Mouse (Mus musculus): ENCODE data around the gene Mei4. TPM values are rescaled to one million over a fixed set of nuclear protein-coding genes. Genes with fewer than 3 reads are reported as not detected.

Mei4 gene
- 0.26 and 0.39 TPM in 2 replicates for polyA plus RNA-seq (2015; fragmentation: Nextera tagmentation; extraction: Ambion mirVana)

DNA sequence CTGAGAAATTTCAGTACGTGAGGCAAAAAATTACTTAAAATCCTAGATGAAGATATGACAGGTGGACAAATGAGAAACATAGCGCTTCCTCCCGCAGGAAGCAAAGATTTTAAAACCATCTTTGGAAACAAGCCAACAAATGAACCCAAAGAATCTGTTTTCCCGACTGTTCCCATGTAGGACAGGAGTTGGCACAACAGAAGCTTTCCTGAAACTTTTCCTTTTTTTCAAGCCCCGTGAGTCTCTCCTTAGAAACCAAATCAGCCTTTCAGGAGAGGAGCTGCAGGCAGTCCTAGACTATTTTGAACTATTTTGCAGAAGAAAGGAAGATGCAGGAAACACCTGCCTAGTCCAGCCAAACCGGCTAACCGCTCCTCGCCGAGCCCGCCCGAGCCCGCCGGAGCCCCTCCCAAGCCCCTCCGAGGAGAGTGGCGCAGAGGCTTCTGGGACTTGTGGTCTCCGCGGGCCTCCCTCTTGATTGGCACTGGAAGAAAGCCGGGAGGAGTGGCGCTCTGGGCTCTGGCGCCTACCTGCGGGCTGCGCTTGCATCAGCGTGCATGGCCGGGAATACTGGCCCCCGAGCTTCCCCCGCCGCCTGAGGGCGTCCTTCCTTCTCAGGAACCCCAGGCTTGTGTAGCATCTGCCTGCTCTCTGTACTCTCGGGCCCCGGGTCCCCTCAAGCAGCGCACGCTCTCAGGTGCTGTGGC is at the start of gene Mei4:
Gene Mei4 (plus strand): TSS at position 490 of the 707 bp plus-strand sequence.
- Histone ChIP-seq H3K9me3 (replicated peaks; ENCODE audit: control insufficient read depth, low read length) (no peaks in the 10 kb centered on the region), H3K27me3 (ENCODE audit: control insufficient read depth, insufficient read depth, low read length) (peaks cover 8% of the 10 kb centered on the region; the same call in 1 of the 2 replicates), H3K9ac (ENCODE audit: low read length) (peak within 1 kb of the TSS; percentile 71), H3K4me3 (ENCODE audit: low read length) (peak within 1 kb of the TSS; percentile 58), H3K27ac (ENCODE audit: low read length) (no peak within 1 kb of the TSS), H3K4me1 (ENCODE audit: control insufficient read depth, insufficient read depth, low read length) (0 out of 2 replicates have a peak, but pooled peaks cover 2% of the 10 kb centered on the region), H3K36me3 (ENCODE audit: control insufficient read depth, insufficient read depth) (no peaks in the 10 kb centered on the region), H3K4me2 (ENCODE audit: low read depth, low read length) (peak within 1 kb of the TSS; percentile 94)
- ATAC-seq (replicated peaks; ENCODE audit: extremely low read depth, insufficient read depth, low FRiP score), result peak; percentile 95
- WGBS, result 2% methylated on average over 32 of the region's 32 CpGs

- no peaks in the 10 kb centered on the region for H3K36me3 ChIP-seq (ENCODE audit: control insufficient read depth, insufficient read depth)
- H3K27me3 ChIP-seq (ENCODE audit: control insufficient read depth, insufficient read depth, low read length), result no peaks in the 10 kb centered on the region
- H3K4me3 ChIP-seq (ENCODE audit: low read length), result no peak overlapping the region
- no peak overlapping the region for H3K4me2 ChIP-seq (ENCODE audit: low read depth, low read length)
- no peak for ATAC-seq (replicated peaks; ENCODE audit: extremely low read depth, insufficient read depth, low FRiP score)
- H3K9me3 ChIP-seq (replicated peaks; ENCODE audit: control insufficient read depth, low read length), result no peaks in the 10 kb centered on the region
- no peak overlapping the region for H3K9ac ChIP-seq (ENCODE audit: low read length)
- no peak overlapping the region for H3K27ac ChIP-seq (ENCODE audit: low read length)
- whole genome bisulfite sequencing, result 79% methylated on average over 1 of the region's 1 CpGs
- H3K4me1 ChIP-seq (ENCODE audit: control insufficient read depth, insufficient read depth, low read length), result no peaks in the 10 kb centered on the region
Observed at GRCm38 (mm10) chr9:81819715-81820373, 43.6 kb upstream of the Mei4 start.

- 83% methylated on average over 2 of the region's 2 CpGs for WGBS
- no peak for ATAC-seq (replicated peaks; ENCODE audit: extremely low read depth, insufficient read depth, low FRiP score)
Observed at GRCm38 (mm10) chr9:81827560-81827959, 35.9 kb upstream of the Mei4 start.

GRCm38 (mm10) chr9:81834056-81834455 is 29.4 kb upstream of the Mei4 start:
- H3K4me2 ChIP-seq (ENCODE audit: low read depth, low read length), result no peak overlapping the region
- H3K9me3 ChIP-seq (replicated peaks; ENCODE audit: control insufficient read depth, low read length), result no peaks in the 10 kb centered on the region
- no peak for ATAC-seq (replicated peaks; ENCODE audit: extremely low read depth, insufficient read depth, low FRiP score)
- H3K36me3 ChIP-seq (ENCODE audit: control insufficient read depth, insufficient read depth), result no peaks in the 10 kb centered on the region
- H3K27ac ChIP-seq (ENCODE audit: low read length), result no peak overlapping the region
- H3K9ac ChIP-seq (ENCODE audit: low read length), result no peak overlapping the region
- H3K4me1 ChIP-seq (ENCODE audit: control insufficient read depth, insufficient read depth, low read length), result no peaks in the 10 kb centered on the region
- no peak overlapping the region for H3K4me3 ChIP-seq (ENCODE audit: low read length)
- H3K27me3 ChIP-seq (ENCODE audit: control insufficient read depth, insufficient read depth, low read length), result no peaks in the 10 kb centered on the region

More at GRCm38 (mm10) chr9:81827560-81827959, 35.9 kb upstream of the Mei4 start:
- no peaks in the 10 kb centered on the region for H3K36me3 ChIP-seq (ENCODE audit: control insufficient read depth, insufficient read depth)
- no peak overlapping the region for H3K4me2 ChIP-seq (ENCODE audit: low read depth, low read length)
- H3K27me3 ChIP-seq (ENCODE audit: control insufficient read depth, insufficient read depth, low read length), result no peaks in the 10 kb centered on the region
- no peak overlapping the region for H3K4me3 ChIP-seq (ENCODE audit: low read length)
- H3K9me3 ChIP-seq (replicated peaks; ENCODE audit: control insufficient read depth, low read length), result no peaks in the 10 kb centered on the region
- H3K9ac ChIP-seq (ENCODE audit: low read length), result no peak overlapping the region
- H3K27ac ChIP-seq (ENCODE audit: low read length), result no peak overlapping the region
- H3K4me1 ChIP-seq (ENCODE audit: control insufficient read depth, insufficient read depth, low read length), result no peaks in the 10 kb centered on the region

- no peaks in the 10 kb centered on the region for H3K36me3 ChIP-seq (ENCODE audit: control insufficient read depth, insufficient read depth)
- H3K9ac ChIP-seq (ENCODE audit: low read length), result no peak overlapping the region
- H3K27ac ChIP-seq (ENCODE audit: low read length), result no peak overlapping the region
- H3K4me2 ChIP-seq (ENCODE audit: low read depth, low read length), result no peak overlapping the region
- 31% methylated on average over 1 of the region's 1 CpGs for WGBS
- H3K4me1 ChIP-seq (ENCODE audit: control insufficient read depth, insufficient read depth, low read length), result 0 out of 2 replicates have a peak, but pooled peaks cover 2% of the 10 kb centered on the region
- ATAC-seq (replicated peaks; ENCODE audit: extremely low read depth, insufficient read depth, low FRiP score), result no peak
- no peaks in the 10 kb centered on the region for H3K9me3 ChIP-seq (replicated peaks; ENCODE audit: control insufficient read depth, low read length)
- peaks cover 8% of the 10 kb centered on the region; the same call in 1 of the 2 replicates for H3K27me3 ChIP-seq (ENCODE audit: control insufficient read depth, insufficient read depth, low read length)
- no peak overlapping the region for H3K4me3 ChIP-seq (ENCODE audit: low read length)
Observed at GRCm38 (mm10) chr9:81858861-81859260, 4.6 kb upstream of the Mei4 start.

- 19% methylated on average over 13 of the region's 13 CpGs for WGBS
- no peaks in the 10 kb centered on the region for H3K9me3 ChIP-seq (replicated peaks; ENCODE audit: control insufficient read depth, low read length)
- peaks cover 8% of the 10 kb centered on the region; the same call in 1 of the 2 replicates for H3K27me3 ChIP-seq (ENCODE audit: control insufficient read depth, insufficient read depth, low read length)
- H3K9ac ChIP-seq (ENCODE audit: low read length), result peak overlapping the region; percentile 71
- H3K4me3 ChIP-seq (ENCODE audit: low read length), result peak overlapping the region; percentile 58
- 0 out of 2 replicates have a peak, but pooled peaks cover 2% of the 10 kb centered on the region for H3K4me1 ChIP-seq (ENCODE audit: control insufficient read depth, insufficient read depth, low read length)
- ATAC-seq (replicated peaks; ENCODE audit: extremely low read depth, insufficient read depth, low FRiP score), result peak; percentile 63; the same call in 1 of the 2 replicates
- H3K36me3 ChIP-seq (ENCODE audit: control insufficient read depth, insufficient read depth), result no peaks in the 10 kb centered on the region
- peak overlapping the region; percentile 94 for H3K4me2 ChIP-seq (ENCODE audit: low read depth, low read length)
- no peak overlapping the region for H3K27ac ChIP-seq (ENCODE audit: low read length)
Observed at GRCm38 (mm10) chr9:81863888-81864234, 391 bp downstream of the Mei4 start.

GRCm38 (mm10) chr9:81866032-81866431 is 2.6 kb downstream of the Mei4 start:
- Histone ChIP-seq H3K36me3 (ENCODE audit: control insufficient read depth, insufficient read depth) (no peaks in the 10 kb centered on the region), H3K27ac (ENCODE audit: low read length) (no peak overlapping the region), H3K27me3 (ENCODE audit: control insufficient read depth, insufficient read depth, low read length) (peaks cover 8% of the 10 kb centered on the region; the same call in 1 of the 2 replicates), H3K9me3 (replicated peaks; ENCODE audit: control insufficient read depth, low read length) (no peaks in the 10 kb centered on the region), H3K9ac (ENCODE audit: low read length) (no peak overlapping the region), H3K4me2 (ENCODE audit: low read depth, low read length) (no peak overlapping the region), H3K4me3 (ENCODE audit: low read length) (no peak overlapping the region), H3K4me1 (ENCODE audit: control insufficient read depth, insufficient read depth, low read length) (0 out of 2 replicates have a peak, but pooled peaks cover 2% of the 10 kb centered on the region)
- ATAC-seq (replicated peaks; ENCODE audit: extremely low read depth, insufficient read depth, low FRiP score), result no peak
- WGBS, result 60% methylated on average over 2 of the region's 2 CpGs

- H3K4me3 ChIP-seq (ENCODE audit: low read length), result no peak overlapping the region
- H3K4me1 ChIP-seq (ENCODE audit: control insufficient read depth, insufficient read depth, low read length), result no peaks in the 10 kb centered on the region
- H3K9ac ChIP-seq (ENCODE audit: low read length), result no peak overlapping the region
- no peak overlapping the region for H3K27ac ChIP-seq (ENCODE audit: low read length)
- ATAC-seq (replicated peaks; ENCODE audit: extremely low read depth, insufficient read depth, low FRiP score), result no peak
- 88% methylated on average over 1 of the region's 1 CpGs for WGBS
- no peaks in the 10 kb centered on the region for H3K9me3 ChIP-seq (replicated peaks; ENCODE audit: control insufficient read depth, low read length)
- H3K36me3 ChIP-seq (ENCODE audit: control insufficient read depth, insufficient read depth), result no peaks in the 10 kb centered on the region
- H3K4me2 ChIP-seq (ENCODE audit: low read depth, low read length), result no peak overlapping the region
- no peaks in the 10 kb centered on the region for H3K27me3 ChIP-seq (ENCODE audit: control insufficient read depth, insufficient read depth, low read length)
Observed at GRCm38 (mm10) chr9:81921456-81921855, 58.0 kb downstream of the Mei4 start.

GRCm38 (mm10) chr9:81924744-81925143 is 61.3 kb downstream of the Mei4 start:
- Histone ChIP-seq H3K4me2 (ENCODE audit: low read depth, low read length) (no peak overlapping the region), H3K4me3 (ENCODE audit: low read length) (no peak overlapping the region), H3K36me3 (ENCODE audit: control insufficient read depth, insufficient read depth) (no peaks in the 10 kb centered on the region), H3K27ac (ENCODE audit: low read length) (no peak overlapping the region), H3K4me1 (ENCODE audit: control insufficient read depth, insufficient read depth, low read length) (no peaks in the 10 kb centered on the region), H3K9me3 (replicated peaks; ENCODE audit: control insufficient read depth, low read length) (no peaks in the 10 kb centered on the region), H3K9ac (ENCODE audit: low read length) (no peak overlapping the region), H3K27me3 (ENCODE audit: control insufficient read depth, insufficient read depth, low read length) (no peaks in the 10 kb centered on the region)
- ATAC-seq (replicated peaks; ENCODE audit: extremely low read depth, insufficient read depth, low FRiP score), result no peak
